Mouse (Mus musculus) cerebellum, adult 8-10 months (tissue): ENCODE measurements at regions not wholly inside any gene's neighbourhood (a gene's known extent, or its start where the extent isn't known, plus 50 kb on each side); places are given as distances from the start of the nearest gene placed in this dataset.

ENCODE experiments used
- DNase-seq: peaks from one replicate; pipeline ENCODE4 v3.0.0; 2022

GRCm38 (mm10) chr12:29226001-29226400 is 302.2 kb upstream of the Myt1l start:
- DNase-seq: no peak

- DNase-seq: no peak
These were observed 295.4 kb upstream of the Myt1l start for GRCm38 (mm10) chr12:29232492-29233447.

- no peak for DNase-seq
These were observed 291.7 kb upstream of the Myt1l start for GRCm38 (mm10) chr12:29236496-29236895.

- DNase-seq: no peak
These were observed 290.7 kb upstream of the Myt1l start for GRCm38 (mm10) chr12:29237516-29237915.

GRCm38 (mm10) chr12:29239482-29239881 is 288.7 kb upstream of the Myt1l start:
- no peak for DNase-seq

GRCm38 (mm10) chr12:29239975-29240374 is 288.2 kb upstream of the Myt1l start:
- DNase-seq: no peak

GRCm38 (mm10) chr12:29243087-29243486 is 285.1 kb upstream of the Myt1l start:
- no peak for DNase-seq

GRCm38 (mm10) chr12:29246041-29246440 is 282.1 kb upstream of the Myt1l start:
- no peak for DNase-seq

GRCm38 (mm10) chr12:29247356-29247755 is 280.8 kb upstream of the Myt1l start:
- no peak for DNase-seq

GRCm38 (mm10) chr12:29248459-29248858 is 279.7 kb upstream of the Myt1l start:
- DNase-seq: no peak

GRCm38 (mm10) chr12:29256103-29256502 is 272.1 kb upstream of the Myt1l start:
- DNase-seq: no peak

GRCm38 (mm10) chr12:29257011-29257734 is 271.0 kb upstream of the Myt1l start:
- no peak for DNase-seq

GRCm38 (mm10) chr12:29257735-29258547 is 270.2 kb upstream of the Myt1l start:
- DNase-seq: no peak

GRCm38 (mm10) chr12:29258548-29258874 is 269.7 kb upstream of the Myt1l start:
- no peak for DNase-seq

- no peak for DNase-seq
These were observed 269.2 kb upstream of the Myt1l start for GRCm38 (mm10) chr12:29258966-29259365.

GRCm38 (mm10) chr12:29274166-29274565 is 254.0 kb upstream of the Myt1l start:
- no peak for DNase-seq

- no peak for DNase-seq
These were observed 252.5 kb upstream of the Myt1l start for GRCm38 (mm10) chr12:29275676-29276075.

GRCm38 (mm10) chr12:29279631-29280080 is 248.5 kb upstream of the Myt1l start:
- no peak for DNase-seq

- peak; percentile 24 for DNase-seq
These were observed 247.9 kb upstream of the Myt1l start for GRCm38 (mm10) chr12:29280081-29280788.

GRCm38 (mm10) chr12:29280861-29281630 is 247.1 kb upstream of the Myt1l start:
- DNase-seq: no peak

- no peak for DNase-seq
These were observed 239.4 kb upstream of the Myt1l start for GRCm38 (mm10) chr12:29288801-29289200.
